Mouse (Mus musculus) myocyte (in vitro differentiated cells): ENCODE data around the gene Gjd2. TPM values are rescaled to one million over a fixed set of nuclear protein-coding genes. Genes with fewer than 3 reads are reported as not detected.

Source experiments
- H3K27me3 ChIP-seq: one replicate; pipeline ENCODE4 v1.6.1; 2011; ENCODE audit not compliant: control insufficient read depth, insufficient read depth, insufficient read length
- H3K36me3 ChIP-seq: one replicate; pipeline ENCODE4 v1.6.1; 2011; ENCODE audit not compliant: control insufficient read depth, insufficient read depth
- H3K4me2 ChIP-seq: one replicate; pipeline ENCODE4 v1.6.1; 2011; ENCODE audit warnings: low read depth, control low read depth
- H3K4me3 ChIP-seq: one replicate; pipeline ENCODE4 v1.5.1; 2011; ENCODE audit warnings: mild to moderate bottlenecking, control low read depth, moderate library complexity
- H3K79me2 ChIP-seq: one replicate; pipeline ENCODE4 v1.6.1; 2011; ENCODE audit not compliant: control insufficient read depth, insufficient read depth
- H3ac ChIP-seq: one replicate; pipeline ENCODE4 v1.6.1; 2011; ENCODE audit not compliant: control insufficient read depth, insufficient read length
- CEBPB ChIP-seq: IDR thresholded peaks from 2 replicates; pipeline ENCODE4 v1.6.1; 2011; ENCODE audit warnings: mild to moderate bottlenecking, moderate library complexity; ENCODE audit not compliant: poor library complexity, insufficient read depth, severe bottlenecking
- E2F4 ChIP-seq: IDR thresholded peaks from one replicate; pipeline ENCODE4 v1.6.1; 2011; ENCODE audit warnings: mild to moderate bottlenecking, control low read depth, moderate library complexity; ENCODE audit not compliant: insufficient read depth
- MAX ChIP-seq: IDR thresholded peaks from one replicate; pipeline ENCODE4 v1.6.1; 2011; ENCODE audit warnings: low read depth, mild to moderate bottlenecking, control low read depth
- MYOD1 ChIP-seq, 3 experiments: IDR thresholded peaks; one replicate each; pipeline ENCODE4 v1.6.1; 2011; ENCODE audit warnings: control low read depth in 2 of 3, low read depth in 2 of 3, mild to moderate bottlenecking in 2 of 3, moderate library complexity in 1 of 3; ENCODE audit not compliant: insufficient read length in 2 of 3, control insufficient read depth in 1 of 3
- MYOG ChIP-seq, 3 experiments: IDR thresholded peaks; one replicate each; pipeline ENCODE4 v1.6.1; 2011; ENCODE audit warnings: control low read depth in 2 of 3, low read depth in 2 of 3, mild to moderate bottlenecking in 2 of 3; ENCODE audit not compliant: insufficient read length in 2 of 3, control insufficient read depth in 1 of 3, insufficient read depth in 1 of 3
- POLR2A ChIP-seq: IDR thresholded peaks from one replicate; pipeline ENCODE4 v1.6.1; 2011; ENCODE audit warnings: low read depth, mild to moderate bottlenecking, control low read depth, moderate library complexity; ENCODE audit not compliant: insufficient read length
- POLR2AphosphoS2 ChIP-seq: IDR thresholded peaks from one replicate; pipeline ENCODE4 v1.6.1; 2011; ENCODE audit warnings: low read depth, control low read depth; ENCODE audit not compliant: insufficient read length
- REST ChIP-seq: IDR thresholded peaks from one replicate; pipeline ENCODE4 v1.6.1; 2011; ENCODE audit warnings: mild to moderate bottlenecking, control low read depth, moderate library complexity; ENCODE audit not compliant: insufficient read depth, insufficient read length
- SRF ChIP-seq: IDR thresholded peaks from one replicate; pipeline ENCODE4 v1.6.1; 2011; ENCODE audit warnings: low read depth; ENCODE audit not compliant: control insufficient read depth, insufficient read length
- TCF12 ChIP-seq: IDR thresholded peaks from one replicate; pipeline ENCODE4 v1.6.1; 2011; ENCODE audit warnings: mild to moderate bottlenecking, control low read depth; ENCODE audit not compliant: poor library complexity, insufficient read depth, severe bottlenecking
- TCF3 ChIP-seq: IDR thresholded peaks from one replicate; pipeline ENCODE4 v1.6.1; 2011; ENCODE audit warnings: low read depth, control low read depth; ENCODE audit not compliant: insufficient read length
- USF1 ChIP-seq: IDR thresholded peaks from one replicate; pipeline ENCODE4 v1.6.1; 2011; ENCODE audit warnings: low read depth, mild to moderate bottlenecking, control low read depth, moderate library complexity
- polyA plus RNA-seq: library from polyadenylated mRNA; unstranded; fragments of >200 nt; fragmentation: generic; extraction: Trizol; gene quantifications from one replicate; pipeline ENCODE4 v1.2.1, GENCODE M21; 2012; ENCODE audit warnings: missing spikeins

Gene Gjd2
- polyA plus RNA-seq, 1 experiment, result not detected

GRCm38 (mm10) chr2:113996930-113997329, 16.5 kb downstream of the Gjd2 start:
- no peak overlapping the region for H3K4me2 ChIP-seq
- no peaks in the 10 kb centered on the region for H3K36me3 ChIP-seq
- H3ac ChIP-seq, result no peak overlapping the region
- peaks cover 26% of the 10 kb centered on the region for H3K27me3 ChIP-seq
- TF ChIP-seq CEBPB (no peak), E2F4 (no peak), MYOG (IDR thresholded peaks at IDR 0.05; ENCODE audit: control insufficient read depth in 1 of 3, insufficient read depth in 1 of 3, insufficient read length in 2 of 3, low read depth in 2 of 3) (peak in 1 of 3 experiments; percentile 36), POLR2AphosphoS2 (no peak), TCF12 (peak; percentile 2), USF1 (no peak), MYOD1 (IDR thresholded peaks at IDR 0.05; ENCODE audit: control insufficient read depth in 1 of 3, insufficient read length in 2 of 3, low read depth in 2 of 3) (peak in 2 of 3 experiments; percentile 48 to 55)
- H3K79me2 ChIP-seq, result no peaks in the 10 kb centered on the region
- no peak overlapping the region for H3K4me3 ChIP-seq

- TF ChIP-seq TCF3 (peak; percentile 88), E2F4 (no peak), MYOG (IDR thresholded peaks at IDR 0.05; ENCODE audit: control insufficient read depth in 1 of 3, insufficient read depth in 1 of 3, insufficient read length in 2 of 3, low read depth in 2 of 3) (peak; percentile 72 to 99 (median 93)), SRF (peak; percentile 79), POLR2AphosphoS2 (no peak), MYOD1 (IDR thresholded peaks at IDR 0.05; ENCODE audit: control insufficient read depth in 1 of 3, insufficient read length in 2 of 3, low read depth in 2 of 3) (peak in 2 of 3 experiments; percentile 82 to 92), POLR2A (no peak), MAX (no peak), REST (no peak), TCF12 (peak; percentile 91), CEBPB (no peak), USF1 (no peak)
- Histone ChIP-seq H3K27me3 (no peaks in the 10 kb centered on the region), H3K79me2 (no peaks in the 10 kb centered on the region), H3K4me3 (no peak overlapping the region), H3ac (no peak overlapping the region), H3K4me2 (peak overlapping the region; percentile 51), H3K36me3 (no peaks in the 10 kb centered on the region)
Observed at GRCm38 (mm10) chr2:113984890-113985289, 28.5 kb downstream of the Gjd2 start.

- no peak overlapping the region for H3ac ChIP-seq
- TF ChIP-seq MYOG (IDR thresholded peaks at IDR 0.05; ENCODE audit: control insufficient read depth in 1 of 3, insufficient read depth in 1 of 3, insufficient read length in 2 of 3, low read depth in 2 of 3), result peak; percentile 96 to 100 (median 96)
- peak; percentile 97 for TF ChIP-seq TCF12
- TF ChIP-seq MYOD1 (IDR thresholded peaks at IDR 0.05; ENCODE audit: control insufficient read depth in 1 of 3, insufficient read length in 2 of 3, low read depth in 2 of 3), result peak; percentile 93 to 97 (median 96)
- TF ChIP-seq MAX, result no peak
- TF ChIP-seq POLR2A, result peak; percentile 45
- TF ChIP-seq TCF3, result peak; percentile 86
- TF ChIP-seq E2F4, result no peak
- TF ChIP-seq SRF, result peak; percentile 81
- no peaks in the 10 kb centered on the region for H3K27me3 ChIP-seq
- H3K36me3 ChIP-seq, result no peaks in the 10 kb centered on the region
- H3K4me2 ChIP-seq, result peak overlapping the region; percentile 20
- no peak overlapping the region for H3K4me3 ChIP-seq
- no peaks in the 10 kb centered on the region for H3K79me2 ChIP-seq
Observed at GRCm38 (mm10) chr2:113980664-113981063, 32.8 kb downstream of the Gjd2 start.

- Histone ChIP-seq H3K27me3 (no peaks in the 10 kb centered on the region), H3ac (no peak overlapping the region), H3K4me3 (no peak overlapping the region), H3K79me2 (no peaks in the 10 kb centered on the region), H3K36me3 (no peaks in the 10 kb centered on the region), H3K4me2 (no peak overlapping the region)
- TF ChIP-seq POLR2AphosphoS2, result no peak
- no peak for TF ChIP-seq SRF
- no peak for TF ChIP-seq REST
- no peak for TF ChIP-seq MYOD1 (IDR thresholded peaks at IDR 0.05; ENCODE audit: control insufficient read depth in 1 of 3, insufficient read length in 2 of 3, low read depth in 2 of 3)
- TF ChIP-seq TCF12, result no peak
- no peak for TF ChIP-seq MAX
- TF ChIP-seq POLR2A, result no peak
- no peak for TF ChIP-seq MYOG (IDR thresholded peaks at IDR 0.05; ENCODE audit: control insufficient read depth in 1 of 3, insufficient read depth in 1 of 3, insufficient read length in 2 of 3, low read depth in 2 of 3)
- TF ChIP-seq USF1, result no peak
- no peak for TF ChIP-seq TCF3
- no peak for TF ChIP-seq CEBPB
- no peak for TF ChIP-seq E2F4
Observed at GRCm38 (mm10) chr2:113978151-113978771, 35.2 kb downstream of the Gjd2 start.

GRCm38 (mm10) chr2:113973950-113974349, 39.5 kb downstream of the Gjd2 start:
- Histone ChIP-seq H3K27me3 (peaks cover 5% of the 10 kb centered on the region), H3K4me3 (no peak overlapping the region), H3ac (no peak overlapping the region), H3K4me2 (no peak overlapping the region), H3K79me2 (no peaks in the 10 kb centered on the region), H3K36me3 (no peaks in the 10 kb centered on the region)
- TF ChIP-seq REST, result no peak
- TF ChIP-seq MYOD1 (IDR thresholded peaks at IDR 0.05; ENCODE audit: control insufficient read depth in 1 of 3, insufficient read length in 2 of 3, low read depth in 2 of 3), result no peak
- no peak for TF ChIP-seq CEBPB
- TF ChIP-seq MYOG (IDR thresholded peaks at IDR 0.05; ENCODE audit: control insufficient read depth in 1 of 3, insufficient read depth in 1 of 3, insufficient read length in 2 of 3, low read depth in 2 of 3), result no peak
- no peak for TF ChIP-seq E2F4
- no peak for TF ChIP-seq POLR2A
- no peak for TF ChIP-seq TCF3
